Mouse (Mus musculus): ENCODE measurements at regions not wholly inside any gene's neighbourhood (a gene's known extent, or its start where the extent isn't known, plus 50 kb on each side); places are given as distances from the start of the nearest gene placed in this dataset.

DNA sequence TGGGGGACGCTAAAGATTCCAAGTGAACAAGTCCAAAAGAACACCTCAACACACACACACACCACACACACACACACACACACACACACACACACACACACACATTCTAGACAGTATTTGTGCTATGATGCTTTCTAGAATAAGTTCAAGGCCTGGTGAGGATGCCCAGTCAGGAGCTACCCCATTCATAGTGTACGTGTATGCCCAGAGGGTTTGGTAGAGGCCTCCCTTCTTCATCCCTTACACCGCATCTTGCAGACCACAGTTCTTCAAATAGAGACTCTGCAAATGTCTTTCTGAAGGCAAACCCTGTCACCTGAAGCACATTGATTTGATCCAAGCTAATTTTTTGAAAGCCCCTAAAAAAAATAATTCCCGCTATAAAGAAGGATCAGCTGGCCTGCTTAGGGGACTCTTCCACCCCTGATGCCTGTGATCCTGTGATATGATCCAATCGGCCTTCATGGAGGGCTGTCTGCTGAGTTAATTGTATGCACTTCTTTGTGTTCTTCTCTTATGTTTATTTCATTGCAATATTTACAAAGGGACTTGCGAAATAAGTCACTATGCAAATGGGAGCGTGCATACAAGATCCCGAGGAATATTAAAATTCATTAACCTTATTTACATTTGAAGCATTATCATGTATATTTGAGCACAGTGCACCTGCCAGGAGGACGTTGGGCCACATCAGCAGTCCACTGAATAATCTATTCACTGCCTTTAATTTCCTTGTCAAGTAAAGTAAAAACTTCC lies 103.8 kb downstream of the Rbm43 start:
- Histone ChIP-seq H3K4me2 (no peak overlapping the region), H3K27ac (ENCODE audit: low read depth, low read length) (no peak overlapping the region), H3K27me3 (ENCODE audit: control insufficient read depth, insufficient read depth, low read length) (no peaks in the 10 kb centered on the region), H3K9ac (ENCODE audit: low read depth, low read length) (no peak overlapping the region), H3K4me1 (ENCODE audit: control insufficient read depth, insufficient read depth, low read length) (no peaks in the 10 kb centered on the region), H3K36me3 (ENCODE audit: control insufficient read depth, insufficient read depth, low read length) (no peaks in the 10 kb centered on the region), H3K4me3 (ENCODE audit: low read depth, low read length) (no peak overlapping the region), H3K9me3 (replicated peaks; ENCODE audit: control insufficient read depth, low read length) (no peaks in the 10 kb centered on the region)
- no peak for ATAC-seq (replicated peaks; ENCODE audit: insufficient number of reproducible peaks, low FRiP score, low TSS enrichment)
- 80% methylated on average over 9 of the region's 9 CpGs for WGBS (ENCODE audit: insufficient replicate concordance)

- H3K27me3 ChIP-seq (ENCODE audit: control insufficient read depth, insufficient read depth, low read length) = no peaks in the 10 kb centered on the region
- H3K4me1 ChIP-seq (ENCODE audit: control insufficient read depth, insufficient read depth, low read length) = no peaks in the 10 kb centered on the region
- no peak for ATAC-seq (replicated peaks; ENCODE audit: insufficient number of reproducible peaks, low FRiP score, low TSS enrichment)
- WGBS (ENCODE audit: insufficient replicate concordance) = 74% methylated on average over 5 of the region's 5 CpGs
- H3K4me3 ChIP-seq (ENCODE audit: low read depth, low read length) = no peak overlapping the region
- H3K36me3 ChIP-seq (ENCODE audit: control insufficient read depth, insufficient read depth, low read length) = no peaks in the 10 kb centered on the region
- H3K9me3 ChIP-seq (replicated peaks; ENCODE audit: control insufficient read depth, low read length) = no peaks in the 10 kb centered on the region
- no peak overlapping the region for H3K9ac ChIP-seq (ENCODE audit: low read depth, low read length)
- H3K4me2 ChIP-seq = no peak overlapping the region
- H3K27ac ChIP-seq (ENCODE audit: low read depth, low read length) = no peak overlapping the region
Observed at GRCm38 (mm10) chr2:51837864-51838263, 97.1 kb downstream of the Rbm43 start.

- H3K27ac ChIP-seq (ENCODE audit: low read depth, low read length) = no peak overlapping the region
- no peak for ATAC-seq (replicated peaks; ENCODE audit: insufficient number of reproducible peaks, low FRiP score, low TSS enrichment)
- no peak overlapping the region for H3K4me2 ChIP-seq
- H3K4me3 ChIP-seq (ENCODE audit: low read depth, low read length) = no peak overlapping the region
- no peaks in the 10 kb centered on the region for H3K36me3 ChIP-seq (ENCODE audit: control insufficient read depth, insufficient read depth, low read length)
- no peaks in the 10 kb centered on the region for H3K9me3 ChIP-seq (replicated peaks; ENCODE audit: control insufficient read depth, low read length)
- no peaks in the 10 kb centered on the region for H3K27me3 ChIP-seq (ENCODE audit: control insufficient read depth, insufficient read depth, low read length)
- no peaks in the 10 kb centered on the region for H3K4me1 ChIP-seq (ENCODE audit: control insufficient read depth, insufficient read depth, low read length)
- H3K9ac ChIP-seq (ENCODE audit: low read depth, low read length) = no peak overlapping the region
- 94% methylated on average over 3 of the region's 3 CpGs for WGBS (ENCODE audit: insufficient replicate concordance)
Observed at GRCm38 (mm10) chr2:51840808-51841207, 94.2 kb downstream of the Rbm43 start.

GRCm38 (mm10) chr2:51844831-51845230 lies 90.1 kb downstream of the Rbm43 start:
- Histone ChIP-seq H3K4me2 (no peak overlapping the region), H3K27me3 (ENCODE audit: control insufficient read depth, insufficient read depth, low read length) (no peaks in the 10 kb centered on the region), H3K4me3 (ENCODE audit: low read depth, low read length) (no peak overlapping the region), H3K9me3 (replicated peaks; ENCODE audit: control insufficient read depth, low read length) (no peaks in the 10 kb centered on the region), H3K27ac (ENCODE audit: low read depth, low read length) (no peak overlapping the region), H3K36me3 (ENCODE audit: control insufficient read depth, insufficient read depth, low read length) (no peaks in the 10 kb centered on the region), H3K4me1 (ENCODE audit: control insufficient read depth, insufficient read depth, low read length) (no peaks in the 10 kb centered on the region), H3K9ac (ENCODE audit: low read depth, low read length) (no peak overlapping the region)
- WGBS (ENCODE audit: insufficient replicate concordance) = 75% methylated on average over 8 of the region's 8 CpGs
- ATAC-seq (replicated peaks; ENCODE audit: insufficient number of reproducible peaks, low FRiP score, low TSS enrichment) = no peak

DNA sequence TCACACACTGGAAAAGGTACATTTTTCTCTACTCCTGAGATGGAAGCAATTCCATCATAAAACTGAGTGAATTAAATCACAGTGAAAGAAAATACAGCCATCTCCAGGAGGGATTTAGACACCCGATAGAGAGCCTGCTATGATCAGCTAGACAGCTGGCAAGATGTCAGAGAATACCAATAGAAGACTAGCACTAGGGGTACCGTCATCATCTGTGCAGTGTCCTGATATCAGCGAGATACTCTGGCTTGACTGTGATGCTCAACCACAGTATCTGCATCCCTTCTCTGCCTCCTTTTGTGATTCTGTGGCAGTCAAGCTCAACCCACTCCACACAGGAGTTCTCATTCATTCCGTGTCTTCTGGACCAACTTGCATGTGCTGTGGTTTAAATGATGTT lies 87.4 kb downstream of the Rbm43 start:
- WGBS (ENCODE audit: insufficient replicate concordance) = 65% methylated on average over 4 of the region's 4 CpGs
- Histone ChIP-seq H3K27me3 (ENCODE audit: control insufficient read depth, insufficient read depth, low read length) (no peaks in the 10 kb centered on the region), H3K4me3 (ENCODE audit: low read depth, low read length) (no peak overlapping the region), H3K9ac (ENCODE audit: low read depth, low read length) (no peak overlapping the region), H3K4me2 (no peak overlapping the region), H3K4me1 (ENCODE audit: control insufficient read depth, insufficient read depth, low read length) (no peaks in the 10 kb centered on the region), H3K9me3 (replicated peaks; ENCODE audit: control insufficient read depth, low read length) (no peaks in the 10 kb centered on the region), H3K27ac (ENCODE audit: low read depth, low read length) (no peak overlapping the region), H3K36me3 (ENCODE audit: control insufficient read depth, insufficient read depth, low read length) (no peaks in the 10 kb centered on the region)
- no peak for ATAC-seq (replicated peaks; ENCODE audit: insufficient number of reproducible peaks, low FRiP score, low TSS enrichment)

GRCm38 (mm10) chr2:51847964-51848363 lies 87.0 kb downstream of the Rbm43 start:
- Histone ChIP-seq H3K36me3 (ENCODE audit: control insufficient read depth, insufficient read depth, low read length) (no peaks in the 10 kb centered on the region), H3K9me3 (replicated peaks; ENCODE audit: control insufficient read depth, low read length) (no peaks in the 10 kb centered on the region), H3K4me3 (ENCODE audit: low read depth, low read length) (no peak overlapping the region), H3K9ac (ENCODE audit: low read depth, low read length) (no peak overlapping the region), H3K27me3 (ENCODE audit: control insufficient read depth, insufficient read depth, low read length) (no peaks in the 10 kb centered on the region), H3K4me2 (no peak overlapping the region), H3K4me1 (ENCODE audit: control insufficient read depth, insufficient read depth, low read length) (no peaks in the 10 kb centered on the region), H3K27ac (ENCODE audit: low read depth, low read length) (no peak overlapping the region)
- 81% methylated on average over 6 of the region's 6 CpGs for WGBS (ENCODE audit: insufficient replicate concordance)
- ATAC-seq (replicated peaks; ENCODE audit: insufficient number of reproducible peaks, low FRiP score, low TSS enrichment) = no peak

DNA sequence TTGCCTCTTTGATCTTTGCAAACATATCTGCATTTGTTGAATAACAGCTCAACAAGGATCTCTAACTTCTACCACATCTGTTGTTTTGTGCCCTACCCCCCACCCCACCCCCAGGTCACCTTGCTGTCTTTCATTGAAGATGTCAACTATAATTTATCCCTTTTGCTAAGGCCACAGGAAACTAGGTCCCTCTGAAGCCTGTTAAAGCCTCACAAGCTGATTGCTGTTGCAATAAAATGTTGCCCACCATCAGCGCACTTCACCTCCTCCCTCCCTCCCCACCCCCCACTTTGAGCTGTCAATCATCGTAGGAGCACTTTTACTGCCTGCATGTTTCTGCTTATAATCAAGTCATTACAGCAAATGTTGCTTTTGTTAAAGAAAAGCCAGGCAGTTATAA lies 86.5 kb downstream of the Rbm43 start:
- Histone ChIP-seq H3K4me1 (ENCODE audit: control insufficient read depth, insufficient read depth, low read length) (no peaks in the 10 kb centered on the region), H3K4me2 (no peak overlapping the region), H3K9me3 (replicated peaks; ENCODE audit: control insufficient read depth, low read length) (no peaks in the 10 kb centered on the region), H3K4me3 (ENCODE audit: low read depth, low read length) (no peak overlapping the region), H3K27ac (ENCODE audit: low read depth, low read length) (no peak overlapping the region), H3K36me3 (ENCODE audit: control insufficient read depth, insufficient read depth, low read length) (no peaks in the 10 kb centered on the region), H3K27me3 (ENCODE audit: control insufficient read depth, insufficient read depth, low read length) (no peaks in the 10 kb centered on the region), H3K9ac (ENCODE audit: low read depth, low read length) (no peak overlapping the region)
- no peak for ATAC-seq (replicated peaks; ENCODE audit: insufficient number of reproducible peaks, low FRiP score, low TSS enrichment)
- 57% methylated on average over 2 of the region's 2 CpGs for WGBS (ENCODE audit: insufficient replicate concordance)

GRCm38 (mm10) chr2:51850581-51850980 lies 84.4 kb downstream of the Rbm43 start:
- Histone ChIP-seq H3K27me3 (ENCODE audit: control insufficient read depth, insufficient read depth, low read length) (no peaks in the 10 kb centered on the region), H3K27ac (ENCODE audit: low read depth, low read length) (no peak overlapping the region), H3K9me3 (replicated peaks; ENCODE audit: control insufficient read depth, low read length) (no peaks in the 10 kb centered on the region), H3K4me1 (ENCODE audit: control insufficient read depth, insufficient read depth, low read length) (no peaks in the 10 kb centered on the region), H3K4me2 (no peak overlapping the region), H3K36me3 (ENCODE audit: control insufficient read depth, insufficient read depth, low read length) (no peaks in the 10 kb centered on the region), H3K4me3 (ENCODE audit: low read depth, low read length) (no peak overlapping the region), H3K9ac (ENCODE audit: low read depth, low read length) (no peak overlapping the region)
- WGBS (ENCODE audit: insufficient replicate concordance) = 84% methylated on average over 9 of the region's 9 CpGs
- no peak for ATAC-seq (replicated peaks; ENCODE audit: insufficient number of reproducible peaks, low FRiP score, low TSS enrichment)

DNA sequence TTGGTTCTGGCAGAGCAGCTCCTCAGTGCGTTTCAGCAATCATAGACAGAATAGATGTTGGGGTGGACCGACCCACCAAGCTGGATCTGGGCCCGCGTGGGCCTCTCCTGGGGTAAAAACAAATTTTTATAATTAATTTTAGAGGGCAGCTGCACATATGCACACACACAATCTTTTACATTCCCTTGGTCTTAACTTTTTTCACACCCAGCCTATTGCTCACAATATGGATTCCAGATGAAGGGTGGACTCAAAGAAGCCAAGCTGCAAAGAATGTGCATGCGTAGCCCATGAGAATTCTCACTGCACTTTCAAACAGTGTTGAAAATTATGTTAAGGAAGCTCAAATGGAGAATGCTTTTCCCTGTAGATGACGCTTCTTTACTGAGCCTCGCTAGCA lies 83.3 kb downstream of the Rbm43 start:
- Histone ChIP-seq H3K27ac (ENCODE audit: low read depth, low read length) (no peak overlapping the region), H3K36me3 (ENCODE audit: control insufficient read depth, insufficient read depth, low read length) (no peaks in the 10 kb centered on the region), H3K4me3 (ENCODE audit: low read depth, low read length) (no peak overlapping the region), H3K9ac (ENCODE audit: low read depth, low read length) (no peak overlapping the region), H3K4me2 (no peak overlapping the region), H3K9me3 (replicated peaks; ENCODE audit: control insufficient read depth, low read length) (no peaks in the 10 kb centered on the region), H3K4me1 (ENCODE audit: control insufficient read depth, insufficient read depth, low read length) (no peaks in the 10 kb centered on the region), H3K27me3 (ENCODE audit: control insufficient read depth, insufficient read depth, low read length) (no peaks in the 10 kb centered on the region)
- ATAC-seq (replicated peaks; ENCODE audit: insufficient number of reproducible peaks, low FRiP score, low TSS enrichment) = no peak
- WGBS (ENCODE audit: insufficient replicate concordance) = 88% methylated on average over 7 of the region's 7 CpGs

All from heart, embryonic 11.5 days (tissue).